Mouse (Mus musculus) liver, embryonic 14.5 days (tissue): ENCODE measurements at regions not wholly inside any gene's neighbourhood (a gene's known extent, or its start where the extent isn't known, plus 50 kb on each side); places are given as distances from the start of the nearest gene placed in this dataset.

Experiments
- ATAC-seq: fragments of 200-750 bp; cut with Nextera tagmentation; 2 replicates; pipeline ENCODE4 v1.8.0; 2017; ENCODE audit warnings: moderate number of reproducible peaks, mild to moderate bottlenecking, moderate library complexity; ENCODE audit not compliant: insufficient read depth
- DNase-seq, 3 experiments: peaks; one replicate each; pipeline ENCODE4 v3.0.0-alpha.2; 2012 to 2013; ENCODE audit warnings: low read depth in 3 of 3, low spot score in 3 of 3
- H3K27ac ChIP-seq: fragments of 300-500 bp; sonication (generic); 2 replicates; pipeline ENCODE4 v1.5.1; 2014; ENCODE audit warnings: moderate library complexity, mild to moderate bottlenecking, control low read depth, inconsistent platforms
- H3K27me3 ChIP-seq: fragments of 300-500 bp; sonication (generic); 2 replicates; pipeline ENCODE4 v1.6.1; 2014; ENCODE audit warnings: mild to moderate bottlenecking, low read length, moderate library complexity; ENCODE audit not compliant: control insufficient read depth, insufficient read depth
- H3K36me3 ChIP-seq: fragments of 300-500 bp; sonication (generic); replicated peaks from 2 replicates; pipeline ENCODE4 v1.6.1; 2014; ENCODE audit warnings: low read depth; ENCODE audit not compliant: control insufficient read depth, insufficient read depth
- H3K4me1 ChIP-seq, 2 experiments: fragments of 200-500 bp in 1 of 2; fragments of 300-500 bp in 1 of 2; sonication (generic) in 1 of 2; replicated peaks; 2 replicates each; pipeline ENCODE4 v1.6.1; 2012 to 2014; ENCODE audit warnings: antibody characterized with exemption in 1 of 2, inconsistent platforms in 1 of 2, low read length in 1 of 2; ENCODE audit not compliant: control insufficient read depth in 2 of 2, insufficient read depth in 2 of 2
- H3K4me2 ChIP-seq: fragments of 300-500 bp; sonication (generic); 2 replicates; pipeline ENCODE4 v1.6.1; 2014; ENCODE audit warnings: low read depth, mild to moderate bottlenecking, control low read depth, moderate library complexity
- H3K4me3 ChIP-seq, 2 experiments: fragments of 200-500 bp in 1 of 2; fragments of 300-500 bp in 1 of 2; sonication (generic) in 1 of 2; 2 replicates each; pipeline ENCODE4 v1.5.1; 2012 to 2014; ENCODE audit warnings: low read depth in 2 of 2, low read length in 2 of 2, mild to moderate bottlenecking in 2 of 2, control low read depth in 1 of 2, inconsistent platforms in 1 of 2, moderate library complexity in 1 of 2; ENCODE audit not compliant: insufficient read depth in 1 of 2
- H3K9ac ChIP-seq: fragments of 300-500 bp; sonication (generic); replicated peaks from 2 replicates; pipeline ENCODE4 v1.6.1; 2014; ENCODE audit warnings: mild to moderate bottlenecking, control low read depth, moderate library complexity
- H3K9me3 ChIP-seq: fragments of 300-500 bp; sonication (generic); 2 replicates; pipeline ENCODE4 v1.6.1; 2016; ENCODE audit warnings: low read length, mixed read lengths; ENCODE audit not compliant: control insufficient read depth
- CTCF ChIP-seq: IDR thresholded peaks from 2 replicates; pipeline ENCODE4 v1.5.1; 2016; ENCODE audit warnings: antibody characterized with exemption, low read depth, control low read depth
- EP300 ChIP-seq: IDR thresholded peaks from 2 replicates; pipeline ENCODE4 v1.6.1; 2016; ENCODE audit warnings: antibody characterized with exemption, low read depth
- WGBS: fragments of 180-500 bp; shearing (Covaris S2); extraction: QIAGEN DNeasy Blood & Tissue Kit; methylation state at CpG from one replicate; pipeline ENCODE4 v1.1.7; 2014; ENCODE audit not compliant: insufficient replicate concordance; 5-methylcytosine and 5-hydroxymethylcytosine counted together

DNA sequence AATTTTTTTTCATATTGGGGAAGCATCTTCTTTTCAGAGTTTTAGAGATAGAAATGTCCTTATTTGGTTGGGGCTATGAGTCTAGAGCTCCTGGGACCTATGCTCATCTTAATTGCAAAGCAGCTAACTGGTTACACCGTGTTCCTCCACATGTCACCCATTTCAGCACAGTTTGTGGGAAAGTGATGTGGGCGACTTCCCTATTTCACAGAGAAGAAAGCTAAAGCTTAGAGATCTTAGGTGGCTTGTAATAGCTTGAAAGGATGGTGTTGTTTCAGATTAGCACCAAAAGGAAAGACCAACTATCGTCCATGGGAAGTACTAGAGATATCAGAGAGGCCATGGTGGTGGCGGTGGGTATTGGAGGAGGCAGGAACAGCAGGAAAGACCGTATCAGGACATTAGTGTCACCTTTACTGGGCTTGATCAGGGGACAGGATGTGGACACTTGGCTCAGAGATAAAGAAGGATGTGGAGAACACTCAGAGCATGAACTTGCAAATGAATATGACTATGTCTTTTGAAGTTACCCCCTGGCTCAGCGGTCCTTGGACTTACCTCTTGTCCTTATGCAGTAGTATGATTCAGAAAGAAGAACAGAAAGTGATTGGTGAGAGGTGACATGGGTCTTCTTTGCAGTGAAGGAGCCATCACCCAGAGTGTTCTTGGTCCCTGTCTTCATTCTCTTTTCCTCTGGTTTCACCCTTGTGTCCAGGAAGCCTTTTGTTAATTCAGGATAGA is 182.4 kb upstream of the Stt3b start:
- Histone ChIP-seq H3K9me3 (no peaks in the 10 kb centered on the region), H3K4me2 (no peak overlapping the region), H3K36me3 (no peaks in the 10 kb centered on the region), H3K4me1 (no peaks in the 10 kb centered on the region; a peak in 1 of 4 replicates), H3K9ac (no peak overlapping the region), H3K4me3 (no peak overlapping the region), H3K27ac (no peak overlapping the region), H3K27me3 (no peaks in the 10 kb centered on the region)
- ATAC-seq: no peak
- no peak for TF ChIP-seq EP300
- no peak for TF ChIP-seq CTCF
- 16% methylated on average over 6 of the region's 6 CpGs for WGBS
- no peak for DNase-seq

DNA sequence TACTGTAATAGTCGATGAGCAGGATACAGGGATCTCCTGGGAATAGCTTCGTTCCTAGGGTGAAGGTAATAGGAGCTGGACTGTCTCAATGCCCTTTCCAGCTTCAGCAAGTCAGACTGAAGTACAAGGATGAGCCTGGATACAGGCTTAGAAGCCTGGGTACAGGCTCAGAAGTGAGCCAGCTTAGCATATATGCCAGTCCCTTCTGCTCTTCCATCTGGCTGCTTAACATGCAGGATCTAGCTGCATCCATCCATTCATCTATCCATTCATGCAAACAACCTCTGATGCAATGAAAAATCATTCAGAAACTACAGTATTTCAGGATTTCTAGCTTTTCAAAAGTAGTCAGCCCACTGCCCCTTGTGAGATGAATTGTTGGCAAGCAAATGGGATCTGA is 183.5 kb upstream of the Stt3b start:
- Histone ChIP-seq H3K27ac (no peak overlapping the region), H3K4me3 (no peak overlapping the region), H3K4me1 (no peaks in the 10 kb centered on the region; a peak in 1 of 4 replicates), H3K9me3 (no peaks in the 10 kb centered on the region), H3K9ac (no peak overlapping the region), H3K4me2 (no peak overlapping the region), H3K27me3 (no peaks in the 10 kb centered on the region), H3K36me3 (no peaks in the 10 kb centered on the region)
- ATAC-seq (no peak), DNase-seq (no peak)
- 77% methylated on average over 2 of the region's 2 CpGs for WGBS
- no peak for TF ChIP-seq EP300
- no peak for TF ChIP-seq CTCF

DNA sequence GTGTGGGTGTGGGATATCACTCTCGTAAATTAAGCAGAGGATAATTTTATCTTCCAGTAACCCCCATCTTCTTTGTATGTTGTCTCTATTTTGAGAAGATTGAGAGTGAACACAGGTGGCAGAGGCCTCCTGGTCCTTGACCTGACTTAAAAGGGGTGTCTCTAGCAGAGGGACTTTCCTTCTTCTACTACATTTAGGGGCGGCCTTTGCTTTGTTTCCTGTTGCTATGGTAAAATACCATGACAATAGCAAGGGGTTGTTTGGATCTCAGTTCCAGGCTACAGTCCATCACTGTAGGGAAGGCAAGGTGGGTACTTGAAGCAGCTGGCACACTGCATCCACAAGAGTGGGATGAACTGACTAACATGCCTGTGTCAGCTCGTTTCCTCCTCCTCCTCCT is 189.3 kb upstream of the Stt3b start:
- no peak for DNase-seq
- 52% methylated on average over 3 of the region's 3 CpGs for WGBS
- Histone ChIP-seq H3K9me3 (no peaks in the 10 kb centered on the region), H3K27ac (no peak overlapping the region), H3K4me2 (no peak overlapping the region), H3K27me3 (no peaks in the 10 kb centered on the region), H3K4me1 (no peaks in the 10 kb centered on the region), H3K4me3 (no peak overlapping the region), H3K9ac (no peak overlapping the region), H3K36me3 (no peaks in the 10 kb centered on the region)
- ATAC-seq: no peak
- TF ChIP-seq EP300 (no peak), CTCF (no peak)

GRCm38 (mm10) chr9:115504789-115505188 is 194.6 kb upstream of the Stt3b start:
- Histone ChIP-seq H3K4me1 (no peaks in the 10 kb centered on the region), H3K27ac (no peak overlapping the region), H3K27me3 (no peaks in the 10 kb centered on the region), H3K9ac (no peak overlapping the region), H3K4me3 (no peak overlapping the region), H3K36me3 (no peaks in the 10 kb centered on the region), H3K9me3 (no peaks in the 10 kb centered on the region), H3K4me2 (no peak overlapping the region)
- DNase-seq (no peak), ATAC-seq (no peak)
- no peak for TF ChIP-seq EP300
- TF ChIP-seq CTCF: no peak
- 24% methylated on average over 2 of the region's 2 CpGs for WGBS

- WGBS: 66% methylated on average over 7 of the region's 7 CpGs
These were observed 197.0 kb upstream of the Stt3b start for GRCm38 (mm10) chr9:115507131-115507689.

More at GRCm38 (mm10) chr9:115507131-115507689, 197.0 kb upstream of the Stt3b start:
- H3K9me3 ChIP-seq: no peaks in the 10 kb centered on the region
- no peak for DNase-seq
- H3K4me1 ChIP-seq: no peaks in the 10 kb centered on the region
- no peak overlapping the region for H3K4me3 ChIP-seq
- H3K4me2 ChIP-seq: no peak overlapping the region
- no peak for ATAC-seq
- TF ChIP-seq EP300 (no peak), CTCF (no peak)
- no peak overlapping the region for H3K27ac ChIP-seq
- H3K36me3 ChIP-seq: no peaks in the 10 kb centered on the region
- no peaks in the 10 kb centered on the region for H3K27me3 ChIP-seq
- no peak overlapping the region for H3K9ac ChIP-seq
